Mouse (Mus musculus) heart, adult 18-20 months (tissue): ENCODE measurements at regions not wholly inside any gene's neighbourhood (a gene's known extent, or its start where the extent isn't known, plus 50 kb on each side); places are given as distances from the start of the nearest gene placed in this dataset.
"Not testable (repeated sequence)": the region's sequence is repeated elsewhere in the genome, so short reads cannot be mapped to it uniquely, and the experiment has no call there.

Experiments used
- DNase-seq, 2 experiments: peaks; one replicate each; pipeline ENCODE4 v3.0.0; 2021 to 2022; ENCODE audit warnings: mixed read lengths in 1 of 2

GRCm38 (mm10) chr3:46771805-46772204 is 323.8 kb upstream of the Pabpc4l start:
- DNase-seq, result no peak

DNA sequence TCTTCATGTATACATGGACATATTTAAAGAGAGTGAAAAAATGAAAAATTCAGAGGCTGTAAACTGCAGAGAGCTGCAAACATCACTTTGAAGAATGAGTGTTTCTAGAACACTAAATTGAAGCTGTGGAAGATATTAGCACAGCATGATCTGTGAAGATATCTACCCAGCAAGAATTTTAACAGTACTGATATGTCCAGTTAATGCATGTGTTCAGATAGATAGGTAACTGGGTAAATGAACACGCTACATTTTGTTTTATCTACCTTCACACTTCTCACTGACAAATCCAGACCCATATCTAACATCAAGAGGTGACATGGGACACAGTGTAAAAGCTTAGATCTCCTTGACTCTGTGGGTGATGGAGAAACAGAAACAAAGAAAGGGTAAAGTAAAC is 316.9 kb upstream of the Pabpc4l start:
- DNase-seq, result no peak

GRCm38 (mm10) chr3:46758500-46758899 is 310.5 kb upstream of the Pabpc4l start:
- no peak for DNase-seq

- DNase-seq, result no peak
Measured at GRCm38 (mm10) chr3:46727679-46728078, 279.7 kb upstream of the Pabpc4l start.

DNA sequence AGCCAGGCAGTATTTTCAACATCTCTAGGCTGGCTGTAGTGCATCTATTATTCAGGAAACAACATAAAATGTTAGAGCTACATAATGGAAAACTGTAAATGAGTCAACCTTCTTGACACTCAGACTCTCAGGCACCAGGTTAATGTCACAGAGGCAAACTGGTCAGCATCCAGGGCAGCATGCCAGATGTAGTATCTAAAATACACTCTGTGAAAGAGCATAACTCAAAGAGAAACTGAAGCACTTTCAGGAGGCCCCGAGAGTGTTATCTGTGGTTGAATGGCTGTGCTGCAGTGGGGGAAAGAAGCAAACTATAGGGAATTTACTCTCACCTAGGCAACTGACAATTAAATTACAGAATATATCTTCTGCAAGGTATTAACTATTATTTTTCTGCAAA is 253.6 kb upstream of the Pabpc4l start:
- DNase-seq, result peak; percentile 8 to 14

DNA sequence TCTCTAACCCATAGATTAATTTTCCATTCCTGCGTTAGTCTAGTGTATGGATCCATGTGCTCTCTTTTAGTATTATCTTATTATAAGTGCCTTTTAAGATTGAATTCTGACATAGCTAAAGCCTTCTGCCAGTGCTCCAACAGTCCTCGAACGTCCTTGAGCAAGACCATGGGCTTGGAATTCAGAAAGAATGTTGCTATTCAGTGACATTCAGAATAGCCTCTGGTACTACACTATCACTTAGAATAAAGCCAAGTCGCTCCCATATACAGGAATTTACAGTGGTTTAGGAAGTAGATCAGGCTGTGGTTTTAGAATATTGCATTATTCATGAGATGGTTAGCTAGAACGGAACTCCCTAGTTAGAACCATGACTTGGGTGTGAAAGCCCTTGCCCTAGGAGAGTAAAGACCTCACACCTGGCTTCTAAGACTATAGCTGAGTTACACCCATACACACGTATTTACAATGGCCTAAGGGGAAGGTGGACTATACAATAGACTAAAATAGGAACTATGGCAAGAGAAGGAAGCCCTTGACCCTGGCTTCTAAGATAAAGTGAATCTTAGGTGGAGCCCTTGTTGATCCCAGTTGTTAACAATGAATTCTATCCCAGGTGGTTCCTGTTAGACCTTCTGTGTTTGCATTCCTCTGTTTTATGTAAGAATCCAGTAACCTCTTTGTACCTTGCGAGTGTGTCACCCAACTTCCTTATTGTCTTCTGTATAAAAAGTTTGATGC is 239.8 kb upstream of the Pabpc4l start:
- not testable (repeated sequence) for DNase-seq
